Mouse (Mus musculus): ENCODE measurements at regions not wholly inside any gene's neighbourhood (a gene's known extent, or its start where the extent isn't known, plus 50 kb on each side); places are given as distances from the start of the nearest gene placed in this dataset.
A peak's percentile ranks its signal among the peaks of the same experiment; 100 is the strongest.

DNA sequence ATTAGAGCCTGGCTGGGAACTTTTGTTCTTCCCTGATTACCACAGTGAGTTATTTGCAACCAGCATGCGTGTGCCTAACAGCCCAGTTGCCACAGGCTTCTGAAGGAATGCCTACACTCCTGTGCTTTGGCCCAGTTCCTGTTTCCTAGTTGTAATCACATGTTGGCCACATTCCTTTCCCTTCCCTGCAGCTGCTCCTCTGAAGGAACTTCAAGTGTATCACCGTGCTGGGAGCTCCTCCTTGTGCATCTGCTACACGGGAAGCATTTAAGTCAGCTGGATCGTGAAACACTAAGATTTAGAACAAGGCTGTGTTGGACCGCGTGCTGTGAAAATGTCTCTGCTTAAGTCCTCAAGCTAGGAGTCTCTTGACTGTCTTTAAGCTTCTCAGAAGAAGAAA is 302.3 kb upstream of the Cntn5 start:
- TF ChIP-seq MYOD1 (IDR thresholded peaks at IDR 0.05; ENCODE audit: control insufficient read depth in 1 of 3, insufficient read length in 2 of 3, low read depth in 2 of 3) = peak; percentile 74 to 94 (median 87)
- TF ChIP-seq MAX (IDR thresholded peaks at IDR 0.05; ENCODE audit: low read depth) = no peak
- TF ChIP-seq POLR2A (IDR thresholded peaks at IDR 0.05; ENCODE audit: insufficient read length, low read depth) = no peak
- no peak for TF ChIP-seq REST (IDR thresholded peaks at IDR 0.05; ENCODE audit: insufficient read depth, insufficient read length)
- TF ChIP-seq CEBPB (IDR thresholded peaks at IDR 0.05; ENCODE audit: insufficient read depth, poor library complexity, severe bottlenecking) = 0 out of 2 replicates have a peak, but pooled peaks have one; percentile 16
- peak; percentile 52 for TF ChIP-seq TCF3 (IDR thresholded peaks at IDR 0.05; ENCODE audit: insufficient read length, low read depth)
- TF ChIP-seq USF1 (IDR thresholded peaks at IDR 0.05; ENCODE audit: low read depth) = peak; percentile 68
- no peak for TF ChIP-seq POLR2AphosphoS2 (IDR thresholded peaks at IDR 0.05; ENCODE audit: insufficient read length, low read depth)
- TF ChIP-seq E2F4 (IDR thresholded peaks at IDR 0.05; ENCODE audit: insufficient read depth) = no peak
- TF ChIP-seq TCF12 (IDR thresholded peaks at IDR 0.05; ENCODE audit: insufficient read depth, poor library complexity, severe bottlenecking) = peak; percentile 79
- no peak for TF ChIP-seq SRF (IDR thresholded peaks at IDR 0.05; ENCODE audit: control insufficient read depth, insufficient read length, low read depth)
